Comparison of ENCODE assay signal across 27 mouse cellular contexts in genomic region chr9:118327904-118328303, GRCm38 (mm10).
A peak's percentile ranks its signal among the peaks of the same experiment; 100 is the strongest.
DNase-seq lines count a peak whose midpoint lies in the region; ATAC-seq and TF ChIP-seq lines count a peak whose summit lies in the region.
"Had no signal": no experiment of that assay in that cellular context is flagged by ENCODE, and none has a peak within 500 bp of the region (broad histone marks: within the 10 kb centered on the region; RNA-seq: fewer than 3 reads in every experiment).

No protein-coding gene starts in this region.

- H3K27me3 ChIP-seq in forebrain, embryonic 10.5 days (ENCODE audit: poor library complexity, severe bottlenecking): peaks cover 9% of the 10 kb centered on the region; the same call in 1 of the 2 replicates
- no peaks in the 10 kb centered on the region for H3K27me3 ChIP-seq in forebrain, postnatal 0 days (ENCODE audit: insufficient read depth, low read length)
- H3K27me3 ChIP-seq in forebrain, embryonic 14.5 days (replicated peaks; ENCODE audit: control insufficient read depth, insufficient read depth, low read length): no peaks in the 10 kb centered on the region
- no peaks in the 10 kb centered on the region for H3K27me3 ChIP-seq in intestine, postnatal 0 days (replicated peaks; ENCODE audit: control insufficient read depth, insufficient read depth, low read length)
- H3K27me3 ChIP-seq: embryonic facial prominence, embryonic 12.5 days; embryonic facial prominence, embryonic 15.5 days; heart, embryonic 15.5 days; hindbrain, embryonic 13.5 days had no signal

- H3K36me3 ChIP-seq in forebrain, embryonic 10.5 days (replicated peaks): no peaks in the 10 kb centered on the region
- H3K36me3 ChIP-seq in forebrain, postnatal 0 days (ENCODE audit: insufficient read depth): no peaks in the 10 kb centered on the region
- H3K36me3 ChIP-seq in forebrain, embryonic 14.5 days (ENCODE audit: control insufficient read depth, insufficient read depth, low read length): no peaks in the 10 kb centered on the region
- no peaks in the 10 kb centered on the region for H3K36me3 ChIP-seq in intestine, postnatal 0 days (ENCODE audit: control insufficient read depth, insufficient read depth)
- H3K36me3 ChIP-seq: embryonic facial prominence, embryonic 12.5 days; embryonic facial prominence, embryonic 15.5 days; heart, embryonic 12.5 days; heart, embryonic 15.5 days; hindbrain, embryonic 10.5 days; hindbrain, embryonic 13.5 days had no signal

- H3K9ac ChIP-seq in forebrain, postnatal 0 days: no peak overlapping the region
- no peak overlapping the region for H3K9ac ChIP-seq in forebrain, embryonic 14.5 days (ENCODE audit: low read length)
- no peak overlapping the region for H3K9ac ChIP-seq in intestine, postnatal 0 days (ENCODE audit: low read depth, low read length)
- H3K9ac ChIP-seq: embryonic facial prominence, embryonic 12.5 days; embryonic facial prominence, embryonic 15.5 days; heart, embryonic 12.5 days; heart, embryonic 15.5 days; hindbrain, embryonic 13.5 days had no signal

- H3K9me3 ChIP-seq in forebrain, embryonic 10.5 days: no peaks in the 10 kb centered on the region
- no peaks in the 10 kb centered on the region for H3K9me3 ChIP-seq in forebrain, postnatal 0 days (ENCODE audit: low read length)
- no peaks in the 10 kb centered on the region for H3K9me3 ChIP-seq in forebrain, embryonic 14.5 days (replicated peaks; ENCODE audit: control insufficient read depth, low read length)
- H3K9me3 ChIP-seq in intestine, postnatal 0 days (ENCODE audit: control insufficient read depth): no peaks in the 10 kb centered on the region
- H3K9me3 ChIP-seq: embryonic facial prominence, embryonic 12.5 days; embryonic facial prominence, embryonic 15.5 days; heart, embryonic 12.5 days; heart, embryonic 15.5 days; hindbrain, embryonic 10.5 days; hindbrain, embryonic 13.5 days had no signal

- H3K27ac ChIP-seq in forebrain, embryonic 10.5 days: peak overlapping the region; percentile 66; the same call in 1 of the 2 replicates
- no peak overlapping the region for H3K27ac ChIP-seq in forebrain, postnatal 0 days (ENCODE audit: low read depth, low read length)
- peak overlapping the region; percentile 39; the same call in 1 of the 2 replicates for H3K27ac ChIP-seq in forebrain, embryonic 14.5 days (ENCODE audit: low read depth, low read length)
- H3K27ac ChIP-seq in intestine, postnatal 0 days (ENCODE audit: low read depth, low read length): no peak overlapping the region
- H3K27ac ChIP-seq: embryonic facial prominence, embryonic 12.5 days; embryonic facial prominence, embryonic 15.5 days; gastrocnemius, adult 2 months; heart, embryonic 15.5 days; hindbrain, embryonic 10.5 days; hindbrain, embryonic 13.5 days; hindbrain, postnatal 0 days had no signal

- no peak overlapping the region for H3K4me3 ChIP-seq in forebrain, embryonic 10.5 days
- H3K4me3 ChIP-seq in forebrain, postnatal 0 days (ENCODE audit: low read depth, low read length): no peak overlapping the region
- no peak overlapping the region for H3K4me3 ChIP-seq in forebrain, embryonic 14.5 days (ENCODE audit: low read depth, low read length)
- no peak overlapping the region for H3K4me3 ChIP-seq in intestine, postnatal 0 days (ENCODE audit: low read depth, low read length)
- H3K4me3 ChIP-seq: embryonic facial prominence, embryonic 12.5 days; embryonic facial prominence, embryonic 15.5 days; gastrocnemius, adult 2 months; heart, embryonic 12.5 days; heart, embryonic 15.5 days; hindbrain, embryonic 10.5 days; hindbrain, embryonic 13.5 days had no signal

- H3K4me2 ChIP-seq in forebrain, postnatal 0 days (ENCODE audit: low read depth): no peak overlapping the region
- no peak overlapping the region for H3K4me2 ChIP-seq in forebrain, embryonic 14.5 days (ENCODE audit: low read length)
- H3K4me2 ChIP-seq in intestine, postnatal 0 days (replicated peaks; ENCODE audit: low read depth): no peak overlapping the region
- H3K4me2 ChIP-seq: embryonic facial prominence, embryonic 12.5 days; embryonic facial prominence, embryonic 15.5 days; heart, embryonic 12.5 days; heart, embryonic 15.5 days; hindbrain, embryonic 13.5 days had no signal

- no peak for DNase-seq in forebrain, embryonic 10.5 days (ENCODE audit: extremely low spot score, low spot score)
- DNase-seq in forebrain, postnatal 0 days: no peak
- peak; percentile 60 for DNase-seq in forebrain, embryonic 14.5 days (ENCODE audit: low spot score)
- peak; percentile 28 for DNase-seq in retina, embryonic 14.5 days (ENCODE audit: low spot score)
- no peak for DNase-seq in kidney, postnatal 36 days
- no peak for DNase-seq in ovary, postnatal 36 days (ENCODE audit: low spot score)
- DNase-seq: adrenal gland, adult 8-10 months; adrenal gland, postnatal 25 days; cerebellum, adult 18-20 months; cerebellum, adult 9-10 months; cerebellum, postnatal 14 days; gastrocnemius, adult 2 months; gastrocnemius, postnatal 14 days; heart, adult 11 months; heart, postnatal 10 days; heart, postnatal 36 days had no signal

- WGBS in forebrain, embryonic 10.5 days: 84% methylated on average over 6 of the region's 6 CpGs
- WGBS in forebrain, postnatal 0 days: 36% methylated on average over 6 of the region's 6 CpGs
- WGBS in forebrain, embryonic 14.5 days: 39% methylated on average over 6 of the region's 6 CpGs
- WGBS in intestine, postnatal 0 days: 87% methylated on average over 6 of the region's 6 CpGs

- ATAC-seq in forebrain, postnatal 0 days: no peak
- ATAC-seq in forebrain, embryonic 14.5 days: peak; percentile 69
- no peak for ATAC-seq in intestine, postnatal 0 days
- ATAC-seq: activated CD4-positive, CD25-positive, alpha-beta regulatory T cell, adult 4 months; hindbrain, postnatal 0 days; inflammation-experienced regulatory T-cells, adult 6 months; intestine, embryonic 16.5 days had no signal

- H3K4me1 ChIP-seq in forebrain, embryonic 10.5 days: peaks cover 25% of the 10 kb centered on the region
- H3K4me1 ChIP-seq in forebrain, postnatal 0 days (ENCODE audit: insufficient read depth): no peaks in the 10 kb centered on the region
- H3K4me1 ChIP-seq in forebrain, embryonic 14.5 days (ENCODE audit: control insufficient read depth, insufficient read depth, low read length): peaks cover 15% of the 10 kb centered on the region
- H3K4me1 ChIP-seq in intestine, postnatal 0 days (replicated peaks; ENCODE audit: control insufficient read depth, insufficient read depth, low read length): no peaks in the 10 kb centered on the region
- H3K4me1 ChIP-seq: embryonic facial prominence, embryonic 12.5 days; embryonic facial prominence, embryonic 15.5 days; heart, embryonic 12.5 days; heart, embryonic 15.5 days; hindbrain, embryonic 13.5 days had no signal

- TF ChIP-seq CTCF in forebrain, postnatal 0 days (IDR thresholded peaks at IDR 0.05; ENCODE audit: low read depth): no peak
- no peak for TF ChIP-seq CTCF in intestine, postnatal 0 days (IDR thresholded peaks at IDR 0.05; ENCODE audit: low read depth)

Comparison
In these comparisons a context has a peak if more than half of its experiments do, and no peak if none do; other contexts are left out.
1. DNase-seq: peak in forebrain, embryonic 14.5 days (single experiment) and retina, embryonic 14.5 days (single experiment); none in forebrain, embryonic 10.5 days (single experiment), forebrain, postnatal 0 days (single experiment), kidney, postnatal 36 days (0 of 2) and ovary, postnatal 36 days (single experiment).
2. H3K27ac ChIP-seq: peak in forebrain, embryonic 10.5 days (single experiment) and forebrain, embryonic 14.5 days (single experiment); none in forebrain, postnatal 0 days (single experiment) and intestine, postnatal 0 days (single experiment).